Mouse (Mus musculus): ENCODE results near the gene Dlgap4.

DNA sequence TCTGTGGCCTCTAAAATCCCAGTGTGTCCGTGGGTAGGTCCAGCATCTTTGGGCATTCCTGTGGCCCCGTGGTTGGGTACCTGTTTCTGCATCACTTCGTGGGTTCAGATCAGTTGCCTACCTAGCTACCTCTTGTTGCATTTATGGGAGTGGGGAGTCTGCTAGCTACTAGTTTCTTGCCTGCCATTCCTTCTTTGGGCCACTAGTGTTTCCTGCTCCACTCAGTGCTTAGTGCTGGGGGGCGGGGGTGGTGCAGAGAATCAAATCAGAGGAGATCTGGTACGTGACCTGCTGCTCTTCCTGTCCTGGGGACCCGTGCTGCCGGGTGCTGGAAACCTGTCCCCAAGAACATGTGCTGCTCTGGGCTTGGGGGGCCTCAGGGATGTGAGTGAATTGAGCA, 3.0 kb downstream of the Dlgap4 start:
- TF ChIP-seq CTCF (conservative IDR thresholded peaks at IDR 0.05; ENCODE audit: low read length) (no peak), NANOG (IDR thresholded peaks at IDR 0.05; ENCODE audit: borderline replicate concordance, low read length) (no peak)
